Mouse (Mus musculus): Measurements from ENCODE around the gene Zmiz2. TPM values are rescaled to one million over a fixed set of nuclear protein-coding genes. Genes with fewer than 3 reads are reported as not detected.
"Not testable (repeated sequence)": the region's sequence is repeated elsewhere in the genome, so short reads cannot be mapped to it uniquely, and the experiment has no call there.

Zmiz2 gene
- polyA plus RNA-seq, 1 experiment from 2014 or later = 6.7 TPM

GRCm38 (mm10) chr11:6437667-6438066, 48.8 kb downstream of the Zmiz2 start:
- no peaks in the 10 kb centered on the region for H3K27me3 ChIP-seq (replicated peaks)
- no peak overlapping the region for H3K9ac ChIP-seq
- peaks cover 12% of the 10 kb centered on the region; the same call in 1 of the 2 replicates for H3K4me1 ChIP-seq
- ATAC-seq = no peak
- 90% methylated on average over 2 of the region's 2 CpGs for WGBS (ENCODE audit: insufficient replicate concordance)
- no peaks in the 10 kb centered on the region for H3K9me3 ChIP-seq (replicated peaks)
- no peak overlapping the region for H3K27ac ChIP-seq
- H3K4me3 ChIP-seq = no peak overlapping the region
- peaks cover 83% of the 10 kb centered on the region for H3K36me3 ChIP-seq
- H3K4me2 ChIP-seq = no peak overlapping the region

- H3K4me2 ChIP-seq = no peak overlapping the region
- H3K9me3 ChIP-seq (replicated peaks) = no peaks in the 10 kb centered on the region
- no peak overlapping the region for H3K4me3 ChIP-seq
- peaks cover 58% of the 10 kb centered on the region for H3K36me3 ChIP-seq
- H3K27ac ChIP-seq = no peak overlapping the region
- H3K4me1 ChIP-seq = peaks cover 23% of the 10 kb centered on the region
- no peaks in the 10 kb centered on the region for H3K27me3 ChIP-seq (replicated peaks)
- WGBS (ENCODE audit: insufficient replicate concordance) = 93% methylated on average over 4 of the region's 4 CpGs
- no peak for ATAC-seq
- H3K9ac ChIP-seq = no peak overlapping the region
Observed at GRCm38 (mm10) chr11:6440171-6440570, 51.3 kb downstream of the Zmiz2 start.

DNA sequence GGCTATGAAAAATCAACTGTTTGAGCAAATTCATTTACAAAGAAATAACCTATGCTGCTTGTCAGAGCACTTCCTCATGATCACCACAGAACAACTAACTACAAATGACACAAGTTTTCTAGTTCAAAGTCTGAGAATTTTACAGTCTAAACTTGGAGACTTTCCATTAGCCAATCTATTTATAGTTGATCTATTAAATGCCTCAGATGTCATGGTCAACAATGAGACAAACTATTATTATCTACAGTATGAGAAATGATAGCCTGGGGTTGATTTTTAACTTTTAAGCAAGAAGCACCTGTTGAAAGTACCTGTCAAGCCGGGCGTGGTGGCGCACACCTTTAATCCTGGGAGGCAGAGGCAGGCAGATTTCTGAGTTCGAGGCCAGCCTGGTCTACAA, 53.7 kb downstream of the Zmiz2 start:
- H3K4me2 ChIP-seq = peak overlapping the region; percentile 71
- H3K36me3 ChIP-seq = peaks cover 36% of the 10 kb centered on the region
- 88% methylated on average over 4 of the region's 4 CpGs for WGBS (ENCODE audit: insufficient replicate concordance)
- H3K9ac ChIP-seq = peak overlapping the region; percentile 52
- H3K27ac ChIP-seq = peak overlapping the region; percentile 10; the same call in 1 of the 2 replicates
- no peak for ATAC-seq
- peaks cover 29% of the 10 kb centered on the region for H3K4me1 ChIP-seq
- no peaks in the 10 kb centered on the region for H3K9me3 ChIP-seq (replicated peaks)
- peak overlapping the region; percentile 91 for H3K4me3 ChIP-seq
- no peaks in the 10 kb centered on the region for H3K27me3 ChIP-seq (replicated peaks)

GRCm38 (mm10) chr11:6443102-6443501, 54.2 kb downstream of the Zmiz2 start:
- Histone ChIP-seq H3K27me3 (replicated peaks) (no peaks in the 10 kb centered on the region), H3K27ac (peak overlapping the region; percentile 96), H3K4me1 (peaks cover 29% of the 10 kb centered on the region), H3K9me3 (replicated peaks) (no peaks in the 10 kb centered on the region), H3K9ac (peak overlapping the region; percentile 94), H3K4me3 (peak overlapping the region; percentile 91), H3K4me2 (peak overlapping the region; percentile 71), H3K36me3 (peaks cover 31% of the 10 kb centered on the region)
- no peak for ATAC-seq
- 34% methylated on average over 4 of the region's 4 CpGs for WGBS (ENCODE audit: insufficient replicate concordance)

- no peak for ATAC-seq
- Histone ChIP-seq H3K9ac (peak overlapping the region; percentile 94), H3K36me3 (peaks cover 25% of the 10 kb centered on the region), H3K27ac (peak overlapping the region; percentile 96), H3K27me3 (replicated peaks) (no peaks in the 10 kb centered on the region), H3K4me1 (peaks cover 29% of the 10 kb centered on the region), H3K4me3 (peak overlapping the region; percentile 91), H3K9me3 (replicated peaks) (no peaks in the 10 kb centered on the region), H3K4me2 (peak overlapping the region; percentile 71)
- 0% methylated on average over 10 of the region's 10 CpGs for WGBS (ENCODE audit: insufficient replicate concordance)
Observed at GRCm38 (mm10) chr11:6443727-6444076, 54.8 kb downstream of the Zmiz2 start.

GRCm38 (mm10) chr11:6444077-6444853, 55.4 kb downstream of the Zmiz2 start, which contains the start of gene H2afv:
Gene H2afv (minus strand): TSS chr11:6444443.
- 2% methylated on average over 78 of the region's 80 CpGs for WGBS (ENCODE audit: insufficient replicate concordance)
- peak within 1 kb of the TSS; percentile 75 for H3K4me2 ChIP-seq
- H3K27ac ChIP-seq = peak within 1 kb of the TSS; percentile 96
- no peaks in the 10 kb centered on the region for H3K27me3 ChIP-seq (replicated peaks)
- ATAC-seq = peak; percentile 97
- peak within 1 kb of the TSS; percentile 94 for H3K9ac ChIP-seq
- H3K36me3 ChIP-seq = peaks cover 19% of the 10 kb centered on the region
- peaks cover 29% of the 10 kb centered on the region for H3K4me1 ChIP-seq
- peak within 1 kb of the TSS; percentile 91 for H3K4me3 ChIP-seq
- no peaks in the 10 kb centered on the region for H3K9me3 ChIP-seq (replicated peaks)

DNA sequence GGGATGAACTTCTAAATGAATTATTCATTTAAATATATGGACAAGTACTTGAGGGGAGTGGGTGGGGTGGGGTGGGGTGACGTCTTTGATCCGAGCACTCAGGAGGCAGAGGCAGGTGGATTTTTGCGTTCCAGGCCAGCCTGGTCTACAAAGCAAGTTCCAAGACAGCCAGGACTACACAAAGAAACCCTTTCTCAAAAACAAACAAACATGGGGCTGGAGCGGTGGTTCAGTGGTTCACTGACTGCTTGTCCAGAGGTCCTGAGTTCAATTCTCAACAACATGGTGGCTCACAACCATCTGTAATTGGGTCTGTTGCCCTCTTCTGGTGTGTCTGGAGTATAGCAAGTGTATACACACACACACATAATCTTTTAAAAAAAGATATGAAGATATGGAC, 56.6 kb downstream of the Zmiz2 start:
- Histone ChIP-seq H3K27me3 (replicated peaks) (no peaks in the 10 kb centered on the region), H3K4me3 (peak overlapping the region; percentile 91; the same call in 1 of the 2 replicates), H3K27ac (peak overlapping the region; percentile 88; the same call in 1 of the 2 replicates), H3K4me1 (peaks cover 29% of the 10 kb centered on the region), H3K4me2 (peak overlapping the region; percentile 75), H3K9ac (peak overlapping the region; percentile 69), H3K36me3 (peaks cover 13% of the 10 kb centered on the region), H3K9me3 (replicated peaks) (no peaks in the 10 kb centered on the region)
- no peak for ATAC-seq
- 62% methylated on average over 4 of the region's 4 CpGs for WGBS (ENCODE audit: insufficient replicate concordance)

DNA sequence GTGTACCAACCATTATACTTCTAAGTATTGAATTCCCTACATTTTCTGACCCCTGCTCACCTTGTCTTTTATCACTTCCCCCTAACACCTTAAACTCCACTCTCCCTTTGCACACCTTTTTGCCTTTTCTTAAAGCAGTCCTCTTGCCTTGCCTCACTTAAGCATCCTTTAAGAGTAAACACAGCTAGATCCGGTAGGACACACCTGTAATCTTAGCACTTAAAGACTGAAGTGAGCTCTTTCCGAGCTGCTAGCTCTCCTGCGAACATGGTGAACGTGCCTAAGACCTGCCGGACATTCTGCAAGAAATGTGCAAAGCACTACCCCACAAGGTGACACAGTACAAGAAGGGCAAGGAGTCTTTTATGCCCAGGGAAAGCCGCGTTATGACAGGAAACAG, 57.1 kb downstream of the Zmiz2 start:
- no peak overlapping the region for H3K4me2 ChIP-seq
- peaks cover 8% of the 10 kb centered on the region for H3K36me3 ChIP-seq
- H3K27me3 ChIP-seq (replicated peaks) = no peaks in the 10 kb centered on the region
- no peak overlapping the region for H3K27ac ChIP-seq
- 78% methylated on average over 7 of the region's 7 CpGs for WGBS (ENCODE audit: insufficient replicate concordance)
- no peak overlapping the region for H3K4me3 ChIP-seq
- peaks cover 29% of the 10 kb centered on the region for H3K4me1 ChIP-seq
- H3K9ac ChIP-seq = no peak overlapping the region
- no peaks in the 10 kb centered on the region for H3K9me3 ChIP-seq (replicated peaks)
- no peak for ATAC-seq

DNA sequence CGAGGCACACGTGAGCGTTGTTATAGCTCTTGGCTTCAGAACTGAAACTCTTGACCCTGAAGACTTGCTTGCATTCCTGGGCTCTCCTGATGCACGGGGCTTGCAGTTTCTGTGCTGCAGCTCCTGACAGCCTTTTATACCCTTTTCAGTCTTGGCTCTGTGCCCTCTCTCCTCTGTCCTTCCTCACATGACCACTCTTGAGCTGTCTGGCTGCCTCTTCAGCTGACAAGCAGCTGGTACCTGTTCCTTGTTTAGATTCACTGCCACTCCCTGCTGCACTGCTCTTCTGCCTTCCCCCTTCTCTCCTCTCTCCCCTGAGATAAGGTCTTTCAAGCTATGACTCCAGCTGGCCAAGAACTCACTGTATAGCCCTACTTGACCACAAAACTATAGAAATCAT, 58.6 kb downstream of the Zmiz2 start:
- Histone ChIP-seq H3K27me3 (replicated peaks) (no peaks in the 10 kb centered on the region), H3K9ac (no peak overlapping the region), H3K9me3 (replicated peaks) (no peaks in the 10 kb centered on the region), H3K4me2 (no peak overlapping the region), H3K27ac (no peak overlapping the region), H3K4me3 (no peak overlapping the region), H3K36me3 (no peaks in the 10 kb centered on the region), H3K4me1 (peaks cover 19% of the 10 kb centered on the region)
- ATAC-seq = no peak
- 85% methylated on average over 4 of the region's 4 CpGs for WGBS (ENCODE audit: insufficient replicate concordance)

DNA sequence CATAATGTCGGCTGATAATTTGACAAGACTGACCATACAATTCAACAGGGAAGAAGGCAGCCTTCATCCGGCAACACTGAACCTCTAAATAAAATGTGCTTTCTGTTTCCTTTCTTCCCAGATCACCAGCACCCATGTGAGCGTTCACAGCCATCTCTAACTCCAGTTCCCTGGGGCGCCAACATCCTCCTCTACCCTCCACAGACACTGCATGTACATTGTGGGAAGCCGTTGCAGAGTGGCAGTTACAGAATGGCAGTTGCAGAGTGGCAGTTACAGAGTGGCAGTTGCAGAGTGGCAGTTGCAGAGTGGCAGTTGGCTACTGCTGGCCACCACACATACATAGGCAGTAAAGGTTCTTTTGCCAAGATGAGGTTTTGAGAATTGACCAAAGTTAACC, 59.3 kb downstream of the Zmiz2 start:
- ATAC-seq; H3K27me3 ChIP-seq (replicated peaks); H3K27ac ChIP-seq; H3K4me3 ChIP-seq; H3K9me3 ChIP-seq (replicated peaks); H3K9ac ChIP-seq; H3K4me2 ChIP-seq; H3K36me3 ChIP-seq: not testable (repeated sequence)
- WGBS (ENCODE audit: insufficient replicate concordance) = 81% methylated on average over 5 of the region's 5 CpGs
- peaks cover 14% of the 10 kb centered on the region for H3K4me1 ChIP-seq

All from liver, embryonic 12.5 days (tissue).